Mouse (Mus musculus) heart, embryonic 16.5 days (tissue): ENCODE measurements around the gene Pank3. TPM values are rescaled to one million over a fixed set of nuclear protein-coding genes. Genes with fewer than 3 reads are reported as not detected.
A peak's percentile ranks its signal among the peaks of the same experiment; 100 is the strongest.
"Not testable (repeated sequence)": the region's sequence is repeated elsewhere in the genome, so short reads cannot be mapped to it uniquely, and the experiment has no call there.

Experiments
- ATAC-seq: fragments of 200-750 bp; cut with Nextera tagmentation; replicated peaks from 2 replicates; pipeline ENCODE4 v1.8.0; 2017; ENCODE audit warnings: moderate number of reproducible peaks; ENCODE audit not compliant: insufficient read depth, low FRiP score; ENCODE audit errors: extremely low read depth
- H3K27ac ChIP-seq: fragments of 300-500 bp; sonication (generic); 2 replicates; pipeline ENCODE4 v1.5.1; 2014; ENCODE audit warnings: mild to moderate bottlenecking, low read length, control low read depth, moderate library complexity
- H3K27me3 ChIP-seq: fragments of 300-500 bp; sonication (generic); 2 replicates; pipeline ENCODE4 v1.6.1; 2014; ENCODE audit warnings: low read length, mixed read lengths; ENCODE audit not compliant: control insufficient read depth, insufficient read depth
- H3K36me3 ChIP-seq: fragments of 300-500 bp; sonication (generic); 2 replicates; pipeline ENCODE4 v1.6.1; 2014; ENCODE audit not compliant: control insufficient read depth, insufficient read depth
- H3K4me1 ChIP-seq: fragments of 300-500 bp; sonication (generic); 2 replicates; pipeline ENCODE4 v1.6.1; 2014; ENCODE audit warnings: low read length, mixed read lengths; ENCODE audit not compliant: control insufficient read depth, insufficient read depth
- H3K4me2 ChIP-seq: fragments of 300-500 bp; sonication (generic); 2 replicates; pipeline ENCODE4 v1.6.1; 2014; ENCODE audit warnings: low read depth, mild to moderate bottlenecking, control low read depth, low read length
- H3K4me3 ChIP-seq: fragments of 300-500 bp; sonication (generic); 2 replicates; pipeline ENCODE4 v1.5.1; 2014; ENCODE audit warnings: mild to moderate bottlenecking, control low read depth, low read length
- H3K9ac ChIP-seq: fragments of 300-500 bp; sonication (generic); 2 replicates; pipeline ENCODE4 v1.6.1; 2014; ENCODE audit warnings: low read length, control low read depth
- H3K9me3 ChIP-seq: fragments of 300-500 bp; sonication (generic); replicated peaks from 2 replicates; pipeline ENCODE4 v1.6.1; 2016; ENCODE audit warnings: low read length; ENCODE audit not compliant: control insufficient read depth
- WGBS: fragments of 180-500 bp; shearing (Covaris S2); extraction: QIAGEN DNeasy Blood & Tissue Kit; methylation state at CpG from one replicate; pipeline ENCODE4 v1.1.7; 2014; 5-methylcytosine and 5-hydroxymethylcytosine counted together
- polyA plus RNA-seq: library from polyadenylated mRNA; unstranded; fragments of >200 nt; fragmentation: Nextera tagmentation; extraction: Ambion mirVana; gene quantifications from 2 replicates; pipeline ENCODE4 v1.2.1, GENCODE M21; 2015

Gene Pank3
- polyA plus RNA-seq, 1 experiment from 2014 or later: 8.3 TPM

DNA sequence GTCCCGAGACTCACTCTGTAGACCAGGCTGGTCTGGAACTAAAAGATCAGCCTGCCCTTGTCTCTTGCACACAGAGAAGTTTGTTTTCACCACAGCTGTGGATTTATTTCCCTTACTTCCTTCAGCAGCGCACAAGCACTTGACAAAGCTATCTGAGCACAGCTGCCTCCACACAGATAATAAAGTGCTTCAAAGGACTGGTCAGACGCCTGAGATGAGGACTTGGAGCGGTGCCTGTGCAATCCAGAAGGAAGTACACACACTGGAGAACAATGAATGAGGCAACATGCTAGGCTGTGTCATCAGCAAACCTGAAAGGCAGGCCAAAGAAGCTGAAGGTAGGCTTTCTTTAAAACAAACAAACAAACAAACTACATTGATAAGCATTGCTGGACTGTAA is 62.9 kb downstream of the Pank3 start:
- 49% methylated on average over 4 of the region's 4 CpGs for WGBS
- no peak overlapping the region for H3K4me3 ChIP-seq
- H3K27ac ChIP-seq: no peak overlapping the region
- no peak overlapping the region for H3K4me2 ChIP-seq
- ATAC-seq: no peak
- no peak overlapping the region for H3K9ac ChIP-seq
- peaks cover 10% of the 10 kb centered on the region for H3K4me1 ChIP-seq
- H3K36me3 ChIP-seq: peaks cover 22% of the 10 kb centered on the region
- no peaks in the 10 kb centered on the region for H3K9me3 ChIP-seq
- H3K27me3 ChIP-seq: no peaks in the 10 kb centered on the region

DNA sequence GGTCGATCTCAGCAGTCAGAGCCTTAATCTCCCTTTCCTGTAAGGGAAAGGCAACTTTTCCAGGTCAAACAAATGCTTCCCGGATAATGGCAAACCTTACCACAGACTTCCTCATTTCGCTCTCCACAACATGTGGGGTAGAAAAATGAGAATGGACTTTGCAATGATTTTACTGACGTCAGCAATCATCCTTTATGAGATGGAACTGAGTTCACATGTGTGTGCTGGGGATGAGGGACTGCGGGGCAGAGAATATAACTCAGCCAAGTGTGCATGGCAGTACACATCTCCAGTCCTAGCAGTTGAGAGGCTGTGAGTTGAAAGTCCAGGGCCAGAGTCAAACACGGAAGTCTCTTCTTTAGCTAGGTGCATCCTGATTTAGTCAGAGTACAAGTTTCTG is 64.0 kb downstream of the Pank3 start:
- H3K36me3 ChIP-seq: peaks cover 11% of the 10 kb centered on the region
- peaks cover 15% of the 10 kb centered on the region for H3K4me1 ChIP-seq
- 70% methylated on average over 6 of the region's 6 CpGs for WGBS
- no peak overlapping the region for H3K27ac ChIP-seq
- peak overlapping the region; percentile 87 for H3K4me2 ChIP-seq
- peak overlapping the region; percentile 97 for H3K4me3 ChIP-seq
- H3K9me3 ChIP-seq: no peaks in the 10 kb centered on the region
- H3K9ac ChIP-seq: peak overlapping the region; percentile 89
- no peaks in the 10 kb centered on the region for H3K27me3 ChIP-seq
- no peak for ATAC-seq

DNA sequence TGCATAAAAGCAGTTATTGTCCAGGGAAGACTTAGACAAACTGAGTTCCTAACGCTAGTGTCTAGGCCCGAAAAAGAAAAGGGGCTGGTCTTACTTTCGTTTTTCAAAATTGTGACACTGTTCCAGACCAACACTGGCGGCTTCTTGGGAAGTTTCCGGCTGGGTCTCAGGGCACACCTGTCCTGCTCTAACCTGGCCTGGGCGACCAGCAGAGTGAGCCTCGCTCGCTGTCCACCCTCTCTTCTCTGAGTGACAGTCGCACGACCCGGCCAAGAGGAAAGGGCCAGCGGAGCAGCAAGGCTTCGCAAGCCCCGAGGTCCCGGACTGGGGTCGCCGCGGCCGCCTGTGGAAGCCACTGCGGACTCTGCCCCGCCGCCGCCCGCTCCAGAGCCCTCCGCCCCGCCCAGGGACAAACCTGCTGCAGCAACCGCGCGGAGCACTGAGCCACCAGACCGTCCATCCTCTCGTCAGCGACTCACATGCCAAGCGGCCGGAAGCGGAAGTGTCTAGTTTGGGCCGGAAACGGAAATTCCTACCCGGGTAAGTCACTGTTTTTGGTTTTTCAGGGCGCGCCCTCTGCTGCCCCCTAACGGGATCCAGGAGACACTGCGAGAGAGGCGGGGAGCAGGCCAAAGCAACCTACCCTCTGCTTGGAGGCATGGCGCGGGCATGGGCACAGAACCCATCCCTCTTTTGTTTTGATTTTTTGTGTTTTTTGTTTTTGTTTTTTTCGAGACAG is 64.9 kb downstream of the Pank3 start, which contains the start of gene Rars:
Gene Rars, minus strand, starts transcription at position 485 of the 739 bp plus-strand sequence.
- peak; percentile 70 for ATAC-seq
- H3K27me3 ChIP-seq: no peaks in the 10 kb centered on the region
- peaks cover 7% of the 10 kb centered on the region for H3K36me3 ChIP-seq
- peak within 1 kb of the TSS; percentile 87 for H3K4me2 ChIP-seq
- peaks cover 15% of the 10 kb centered on the region for H3K4me1 ChIP-seq
- H3K27ac ChIP-seq: peak within 1 kb of the TSS; percentile 49
- peak within 1 kb of the TSS; percentile 89 for H3K9ac ChIP-seq
- no peaks in the 10 kb centered on the region for H3K9me3 ChIP-seq
- WGBS: 2% methylated on average over 46 of the region's 46 CpGs
- peak within 1 kb of the TSS; percentile 97 for H3K4me3 ChIP-seq

DNA sequence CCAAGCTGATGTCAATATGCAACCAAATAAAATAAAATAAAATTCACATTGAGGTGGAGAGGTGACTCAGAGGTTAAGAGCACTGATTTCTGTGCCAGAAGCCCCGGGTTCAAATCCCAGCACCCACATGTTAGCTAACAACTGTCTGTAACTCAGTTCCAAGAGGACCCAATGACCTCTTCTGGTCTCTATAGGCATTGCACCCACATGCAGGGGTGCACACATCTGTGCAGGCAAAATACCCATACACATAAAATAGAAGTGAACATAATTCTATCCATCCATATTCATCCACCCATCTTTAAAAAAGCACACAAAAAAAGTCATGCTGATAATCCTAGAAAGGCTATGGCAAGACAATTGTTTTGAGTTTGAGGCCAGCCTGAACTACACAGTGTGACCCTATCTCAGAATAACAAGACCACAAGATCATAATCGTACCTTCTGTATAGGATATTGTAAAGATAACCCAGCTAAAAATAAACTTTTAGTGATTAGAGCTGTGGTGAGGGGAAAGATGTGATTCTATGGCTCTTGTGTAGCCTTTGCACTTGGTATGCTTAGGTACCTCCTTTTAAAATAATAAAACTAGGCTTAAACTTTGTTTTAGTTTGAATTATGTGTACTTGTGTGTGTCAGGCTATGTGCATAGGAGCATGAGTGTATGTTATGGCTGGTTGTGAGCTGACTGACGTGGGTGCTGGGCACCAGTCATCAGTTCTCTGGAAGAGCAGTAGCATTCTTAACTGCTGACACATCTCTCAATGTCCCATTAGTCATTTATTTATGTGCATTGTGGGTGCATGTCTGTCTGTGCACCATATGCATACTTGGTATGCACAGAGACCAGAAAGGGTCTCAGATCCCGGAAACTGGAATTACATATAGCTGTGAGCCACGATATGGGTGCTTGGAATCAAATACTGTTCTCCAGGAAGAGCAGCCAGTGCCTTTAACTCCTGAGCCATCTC is 68.2 kb downstream of the Pank3 start:
- ATAC-seq: no peak
- H3K27ac ChIP-seq: no peak overlapping the region
- peak overlapping the region; percentile 84 for H3K4me2 ChIP-seq
- 63% methylated on average over 5 of the region's 5 CpGs for WGBS
- H3K36me3 ChIP-seq: no peaks in the 10 kb centered on the region
- H3K4me3 ChIP-seq: peak overlapping the region; percentile 49
- H3K9ac ChIP-seq: no peak overlapping the region; the same call in 1 of the 2 replicates
- H3K27me3 ChIP-seq: no peaks in the 10 kb centered on the region
- H3K9me3 ChIP-seq: no peaks in the 10 kb centered on the region
- H3K4me1 ChIP-seq: peaks cover 15% of the 10 kb centered on the region

DNA sequence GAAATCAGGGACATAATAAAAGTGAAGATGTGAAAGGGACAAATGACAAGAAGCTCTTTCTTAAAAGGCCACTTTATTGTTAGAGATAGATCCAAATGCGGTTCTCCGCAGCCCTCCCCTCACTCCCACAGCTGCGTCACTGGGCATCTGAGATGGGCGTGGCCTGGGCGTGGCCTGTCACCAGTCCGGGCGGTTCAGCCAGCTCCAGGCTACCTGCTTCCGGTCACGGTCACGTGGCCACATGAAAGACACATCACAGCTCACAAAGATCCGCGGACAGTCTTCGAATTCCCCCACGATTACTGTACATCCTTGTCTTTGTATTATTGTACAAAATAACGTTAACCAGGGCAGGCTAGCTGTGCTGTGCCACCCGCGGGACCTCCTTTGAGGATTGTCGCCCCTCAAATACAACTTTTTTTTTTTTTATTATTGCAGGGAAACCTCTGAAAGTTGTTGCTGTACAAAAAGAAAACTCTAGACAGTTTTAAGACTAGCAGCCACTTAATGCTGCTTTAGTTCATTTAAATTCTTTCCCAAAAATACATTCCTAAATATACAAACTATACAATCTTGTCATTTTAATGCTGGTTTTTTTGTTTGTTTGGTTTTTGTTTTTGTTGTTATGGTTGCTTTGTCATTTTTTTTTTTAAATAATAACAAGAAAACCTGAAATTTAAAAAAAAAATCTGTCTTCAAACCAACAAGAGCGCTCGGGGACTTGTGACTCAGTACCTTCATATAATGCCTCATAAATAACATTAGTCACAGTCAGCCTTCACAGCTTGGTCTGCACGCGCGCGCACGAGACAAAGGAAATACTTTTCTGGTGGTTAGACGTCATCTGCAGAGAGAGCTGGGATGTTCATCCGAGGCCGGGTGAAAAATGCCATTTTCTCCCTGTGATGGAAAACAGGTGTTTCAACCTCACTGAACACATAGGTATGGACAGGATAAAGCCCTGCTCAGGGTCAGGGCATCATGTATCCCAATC is 69.4 kb downstream of the Pank3 start:
- no peaks in the 10 kb centered on the region for H3K36me3 ChIP-seq
- 26% methylated on average over 28 of the region's 28 CpGs for WGBS
- H3K27me3 ChIP-seq: no peaks in the 10 kb centered on the region
- peak overlapping the region; percentile 69 for H3K9ac ChIP-seq
- peaks cover 6% of the 10 kb centered on the region for H3K4me1 ChIP-seq
- H3K4me2 ChIP-seq: peak overlapping the region; percentile 84
- peak overlapping the region; percentile 3; the same call in 1 of the 2 replicates for H3K27ac ChIP-seq
- ATAC-seq: peak; percentile 88
- H3K4me3 ChIP-seq: peak overlapping the region; percentile 49
- H3K9me3 ChIP-seq: no peaks in the 10 kb centered on the region

DNA sequence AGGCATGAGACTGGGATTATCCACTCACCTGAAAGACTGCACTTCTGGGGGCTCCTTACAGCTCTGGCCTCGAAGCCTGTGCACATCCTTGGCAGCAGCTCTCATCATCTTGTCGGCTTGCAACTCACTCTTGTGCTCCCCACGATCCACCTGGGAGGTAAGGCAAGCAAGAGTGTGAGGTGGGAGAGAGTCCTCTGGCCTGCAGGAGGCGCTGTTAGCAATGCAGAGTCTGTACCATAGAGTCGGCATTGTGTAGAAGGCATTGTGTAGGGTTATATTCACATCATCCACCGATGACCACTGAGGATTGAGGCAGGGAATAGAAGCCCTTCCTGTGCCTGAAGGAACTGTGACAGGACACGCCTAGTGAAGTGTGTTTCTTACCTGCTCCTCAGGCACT is 71.0 kb downstream of the Pank3 start:
- Histone ChIP-seq H3K27me3 (no peaks in the 10 kb centered on the region), H3K4me3 (no peak overlapping the region), H3K4me1 (peaks cover 6% of the 10 kb centered on the region), H3K9ac (no peak overlapping the region), H3K36me3 (no peaks in the 10 kb centered on the region), H3K4me2 (no peak overlapping the region), H3K9me3 (no peaks in the 10 kb centered on the region), H3K27ac (no peak overlapping the region)
- ATAC-seq: no peak
- WGBS: 76% methylated on average over 7 of the region's 7 CpGs

DNA sequence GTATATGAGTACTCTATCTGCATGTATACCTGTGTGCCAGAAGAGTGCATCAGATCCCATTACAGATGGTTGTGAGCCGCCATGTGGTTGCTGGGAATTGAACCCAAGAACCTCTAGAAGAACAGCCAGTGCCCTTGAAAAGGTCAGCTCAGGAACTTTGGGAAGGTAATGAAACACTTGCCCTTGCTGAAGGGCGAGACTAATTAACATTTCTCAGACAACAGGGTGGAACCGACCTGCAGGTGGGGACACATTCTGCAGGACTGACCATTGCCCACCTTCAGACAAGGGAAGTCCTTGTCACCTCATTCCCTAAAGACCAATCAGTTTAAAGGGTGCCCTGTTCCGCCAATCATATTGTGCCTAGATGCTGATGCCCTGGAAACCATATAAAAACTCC is 71.5 kb downstream of the Pank3 start:
- not testable (repeated sequence) for H3K4me1 ChIP-seq, H3K27ac ChIP-seq, ATAC-seq, H3K36me3 ChIP-seq, H3K9me3 ChIP-seq, H3K27me3 ChIP-seq, H3K4me2 ChIP-seq, H3K4me3 ChIP-seq, H3K9ac ChIP-seq
- 87% methylated on average over 4 of the region's 4 CpGs for WGBS
